Mouse (Mus musculus) embryonic facial prominence, embryonic 13.5 days (tissue): Measurements from ENCODE around the gene Gm29776. TPM values are rescaled to one million over a fixed set of nuclear protein-coding genes. Genes with fewer than 3 reads are reported as not detected.

Experiments
- ATAC-seq: fragments of 200-750 bp; cut with Nextera tagmentation; 2 replicates; pipeline ENCODE4 v1.8.0; 2017; ENCODE audit warnings: low read depth; ENCODE audit not compliant: insufficient number of reproducible peaks, insufficient read depth, low FRiP score, low TSS enrichment
- H3K27ac ChIP-seq: fragments of 300-500 bp; sonication (generic); 2 replicates; pipeline ENCODE4 v1.5.1; 2015; ENCODE audit warnings: moderate library complexity, mild to moderate bottlenecking, inconsistent platforms
- H3K27me3 ChIP-seq: fragments of 300-500 bp; sonication (generic); 2 replicates; pipeline ENCODE4 v1.6.1; 2015; ENCODE audit warnings: mild to moderate bottlenecking, inconsistent platforms
- H3K36me3 ChIP-seq: fragments of 300-500 bp; sonication (generic); 2 replicates; pipeline ENCODE4 v1.6.1; 2015; ENCODE audit warnings: mild to moderate bottlenecking, inconsistent platforms
- H3K4me1 ChIP-seq: fragments of 300-500 bp; sonication (generic); 2 replicates; pipeline ENCODE4 v1.6.1; 2015; ENCODE audit warnings: inconsistent platforms
- H3K4me2 ChIP-seq: fragments of 300-500 bp; sonication (generic); 2 replicates; pipeline ENCODE4 v1.6.1; 2015; ENCODE audit warnings: moderate library complexity, mild to moderate bottlenecking, inconsistent platforms
- H3K4me3 ChIP-seq: fragments of 300-500 bp; sonication (generic); 2 replicates; pipeline ENCODE4 v1.5.1; 2015; ENCODE audit warnings: mild to moderate bottlenecking, inconsistent platforms
- H3K9ac ChIP-seq: fragments of 300-500 bp; sonication (generic); 2 replicates; pipeline ENCODE4 v1.6.1; 2015; ENCODE audit warnings: mild to moderate bottlenecking, inconsistent platforms
- H3K9me3 ChIP-seq: fragments of 300-500 bp; sonication (generic); 2 replicates; pipeline ENCODE4 v1.6.1; 2016; ENCODE audit warnings: inconsistent platforms
- WGBS: fragments of 180-500 bp; shearing (Covaris S2); methylation state at CpG from one replicate; pipeline ENCODE4 v1.1.7; 2015; ENCODE audit warnings: mixed read lengths; 5-methylcytosine and 5-hydroxymethylcytosine counted together
- polyA plus RNA-seq: library from polyadenylated mRNA; unstranded; fragments of >200 nt; fragmentation: Nextera tagmentation; extraction: Ambion mirVana; gene quantifications from 2 replicates; pipeline ENCODE4 v1.2.1, GENCODE M21; 2015

Gm29776 gene
- polyA plus RNA-seq, 1 experiment from 2014 or later, result 0.17 TPM

GRCm38 (mm10) chr14:54728823-54729653, 30.4 kb upstream of the Gm29776 start:
- Histone ChIP-seq H3K36me3 (no peaks in the 10 kb centered on the region), H3K4me2 (no peak overlapping the region), H3K4me3 (no peak overlapping the region), H3K27me3 (no peaks in the 10 kb centered on the region), H3K9me3 (no peaks in the 10 kb centered on the region), H3K4me1 (no peaks in the 10 kb centered on the region), H3K9ac (no peak overlapping the region), H3K27ac (no peak overlapping the region)
- ATAC-seq, result no peak
- WGBS, result 70% methylated on average over 13 of the region's 13 CpGs

GRCm38 (mm10) chr14:54727565-54727964, 28.9 kb upstream of the Gm29776 start:
- ATAC-seq, result no peak

GRCm38 (mm10) chr14:54724049-54724448, 25.4 kb upstream of the Gm29776 start:
- 71% methylated on average over 6 of the region's 6 CpGs for WGBS
- Histone ChIP-seq H3K27ac (no peak overlapping the region), H3K4me1 (no peaks in the 10 kb centered on the region), H3K36me3 (no peaks in the 10 kb centered on the region), H3K27me3 (no peaks in the 10 kb centered on the region), H3K4me2 (no peak overlapping the region), H3K4me3 (no peak overlapping the region), H3K9ac (no peak overlapping the region), H3K9me3 (no peaks in the 10 kb centered on the region)
- no peak for ATAC-seq

More at GRCm38 (mm10) chr14:54727565-54727964, 28.9 kb upstream of the Gm29776 start:
- Histone ChIP-seq H3K9ac (no peak overlapping the region), H3K9me3 (no peaks in the 10 kb centered on the region), H3K4me2 (no peak overlapping the region), H3K4me1 (no peaks in the 10 kb centered on the region), H3K36me3 (no peaks in the 10 kb centered on the region), H3K4me3 (no peak overlapping the region), H3K27ac (no peak overlapping the region), H3K27me3 (no peaks in the 10 kb centered on the region)
- WGBS, result 77% methylated on average over 5 of the region's 5 CpGs

GRCm38 (mm10) chr14:54721711-54722110, 23.1 kb upstream of the Gm29776 start:
- Histone ChIP-seq H3K27me3 (no peaks in the 10 kb centered on the region), H3K9me3 (no peaks in the 10 kb centered on the region), H3K4me1 (no peaks in the 10 kb centered on the region), H3K36me3 (no peaks in the 10 kb centered on the region), H3K4me3 (no peak overlapping the region), H3K4me2 (no peak overlapping the region), H3K27ac (no peak overlapping the region), H3K9ac (no peak overlapping the region)
- ATAC-seq, result no peak
- WGBS, result 80% methylated on average over 10 of the region's 10 CpGs

- Histone ChIP-seq H3K36me3 (no peaks in the 10 kb centered on the region), H3K27me3 (no peaks in the 10 kb centered on the region), H3K4me1 (no peaks in the 10 kb centered on the region), H3K4me3 (no peak overlapping the region), H3K27ac (no peak overlapping the region), H3K4me2 (no peak overlapping the region), H3K9ac (no peak overlapping the region), H3K9me3 (no peaks in the 10 kb centered on the region)
- no peak for ATAC-seq
- 87% methylated on average over 7 of the region's 7 CpGs for WGBS
Observed at GRCm38 (mm10) chr14:54720654-54721350, 22.2 kb upstream of the Gm29776 start.

- 87% methylated on average over 11 of the region's 11 CpGs for WGBS
- no peak overlapping the region for H3K4me3 ChIP-seq
- H3K36me3 ChIP-seq, result no peaks in the 10 kb centered on the region
- ATAC-seq, result no peak
- H3K9me3 ChIP-seq, result no peaks in the 10 kb centered on the region
- peaks cover 1% of the 10 kb centered on the region for H3K4me1 ChIP-seq
- H3K9ac ChIP-seq, result no peak overlapping the region
- H3K4me2 ChIP-seq, result no peak overlapping the region
- no peak overlapping the region for H3K27ac ChIP-seq
- 0 out of 2 replicates have a peak, but pooled peaks cover under 1% of the 10 kb centered on the region for H3K27me3 ChIP-seq
Observed at GRCm38 (mm10) chr14:54720041-54720440, 21.4 kb upstream of the Gm29776 start.

- Histone ChIP-seq H3K4me2 (no peak overlapping the region), H3K9ac (no peak overlapping the region), H3K27ac (no peak overlapping the region), H3K36me3 (no peaks in the 10 kb centered on the region), H3K4me1 (peaks cover 10% of the 10 kb centered on the region), H3K4me3 (no peak overlapping the region), H3K27me3 (peaks cover 6% of the 10 kb centered on the region; the same call in 1 of the 2 replicates), H3K9me3 (no peaks in the 10 kb centered on the region)
- WGBS, result 65% methylated on average over 1 of the region's 1 CpGs
- no peak for ATAC-seq
Observed at GRCm38 (mm10) chr14:54715402-54715801, 16.8 kb upstream of the Gm29776 start.

GRCm38 (mm10) chr14:54714617-54715081, 16.0 kb upstream of the Gm29776 start:
- peaks cover 6% of the 10 kb centered on the region; the same call in 1 of the 2 replicates for H3K27me3 ChIP-seq
- H3K27ac ChIP-seq, result no peak overlapping the region
- H3K9me3 ChIP-seq, result no peaks in the 10 kb centered on the region
- peak overlapping the region; percentile 37 for H3K4me3 ChIP-seq
- WGBS, result 2% methylated on average over 15 of the region's 15 CpGs
- 0 out of 2 replicates have a peak overlapping the region, but pooled peaks have one; percentile 17 for H3K9ac ChIP-seq
- H3K4me1 ChIP-seq, result peaks cover 10% of the 10 kb centered on the region
- no peaks in the 10 kb centered on the region for H3K36me3 ChIP-seq
- H3K4me2 ChIP-seq, result peak overlapping the region; percentile 61
- no peak for ATAC-seq

- peaks cover 6% of the 10 kb centered on the region; the same call in 1 of the 2 replicates for H3K27me3 ChIP-seq
- no peak overlapping the region for H3K9ac ChIP-seq
- no peak for ATAC-seq
- H3K4me1 ChIP-seq, result peaks cover 10% of the 10 kb centered on the region
- WGBS, result under 1% methylated on average over 13 of the region's 13 CpGs
- H3K36me3 ChIP-seq, result no peaks in the 10 kb centered on the region
- peak overlapping the region; percentile 37 for H3K4me3 ChIP-seq
- H3K9me3 ChIP-seq, result no peaks in the 10 kb centered on the region
- H3K27ac ChIP-seq, result no peak overlapping the region
- peak overlapping the region; percentile 61 for H3K4me2 ChIP-seq
Observed at GRCm38 (mm10) chr14:54714121-54714520, 15.5 kb upstream of the Gm29776 start.

GRCm38 (mm10) chr14:54712861-54713260, 14.2 kb upstream of the Gm29776 start:
- Histone ChIP-seq H3K9me3 (no peaks in the 10 kb centered on the region), H3K27me3 (peaks cover 6% of the 10 kb centered on the region; the same call in 1 of the 2 replicates), H3K4me3 (no peak overlapping the region), H3K36me3 (no peaks in the 10 kb centered on the region), H3K4me2 (no peak overlapping the region), H3K27ac (no peak overlapping the region), H3K4me1 (peaks cover 10% of the 10 kb centered on the region), H3K9ac (no peak overlapping the region)
- WGBS, result 57% methylated on average over 8 of the region's 8 CpGs
- ATAC-seq, result no peak

GRCm38 (mm10) chr14:54712074-54712473, 13.4 kb upstream of the Gm29776 start, which contains the start of gene Cebpe:
TSS of gene Cebpe (minus strand) at chr14:54712174.
- no peak within 1 kb of the TSS for H3K4me3 ChIP-seq
- H3K27me3 ChIP-seq, result peaks cover 6% of the 10 kb centered on the region; the same call in 1 of the 2 replicates
- H3K9me3 ChIP-seq, result no peaks in the 10 kb centered on the region
- 87% methylated on average over 7 of the region's 7 CpGs for WGBS
- no peak for ATAC-seq
- H3K36me3 ChIP-seq, result no peaks in the 10 kb centered on the region
- no peak within 1 kb of the TSS for H3K9ac ChIP-seq
- peaks cover 10% of the 10 kb centered on the region for H3K4me1 ChIP-seq
- H3K27ac ChIP-seq, result no peak within 1 kb of the TSS
- H3K4me2 ChIP-seq, result no peak within 1 kb of the TSS
